Mouse (Mus musculus): Measurements from ENCODE around the gene P2ry6. TPM values are rescaled to one million over a fixed set of nuclear protein-coding genes. Genes with fewer than 3 reads are reported as not detected.

The P2ry6 gene
- 89.3 and 105 TPM in 2 replicates for polyA plus RNA-seq (2012; rRNA removed)

GRCm38 (mm10) chr7:100974135-100974903 lies at the start of gene P2ry6:
Gene P2ry6, minus strand, starts transcription at chr7:100974649.

GRCm38 (mm10) chr7:101012541-101012940 lies 38.1 kb upstream of the P2ry6 start, which contains the start of gene P2ry2:
Gene P2ry2, minus strand, starts transcription at chr7:101012866.

GRCm38 (mm10) chr7:100931926-100932480 lies 42.4 kb downstream of the P2ry6 start, which contains the start of gene Arhgef17:
Gene Arhgef17, minus strand, starts transcription at chr7:100932107.

Other genes starting within 250 kb of the P2ry6 start
- gene Relt, start 111.2 kb downstream of the P2ry6 start, polyA plus RNA-seq (2012; rRNA removed): 4.5 and 4.7 TPM in 2 replicates
- gene Arhgef17, start 42.5 kb downstream of the P2ry6 start, polyA plus RNA-seq (2012; rRNA removed): 16.8 and 17.4 TPM in 2 replicates
- 21.5 and 32.9 TPM in 2 replicates for gene P2ry2, start 38.2 kb upstream of the P2ry6 start, polyA plus RNA-seq (2012; rRNA removed)
- gene Fchsd2, start 118.2 kb upstream of the P2ry6 start, polyA plus RNA-seq (2012; rRNA removed): 11.1 and 18.1 TPM in 2 replicates